Mouse (Mus musculus) liver, embryonic 11.5 days (tissue): Measurements from ENCODE around the gene Greb1. TPM values are rescaled to one million over a fixed set of nuclear protein-coding genes. Genes with fewer than 3 reads are reported as not detected.

ENCODE experiments used
- ATAC-seq: fragments of 200-750 bp; cut with Nextera tagmentation; replicated peaks from 2 replicates; pipeline ENCODE4 v1.8.0; 2017; ENCODE audit warnings: moderate number of reproducible peaks, mild to moderate bottlenecking, moderate TSS enrichment, moderate library complexity; ENCODE audit not compliant: low FRiP score
- DNase-seq: peaks from one replicate; pipeline ENCODE4 v3.0.0-alpha.2; 2017; ENCODE audit warnings: low spot score
- H3K27ac ChIP-seq: fragments of 300-500 bp; sonication (generic); 2 replicates; pipeline ENCODE4 v1.5.1; 2014; ENCODE audit warnings: mild to moderate bottlenecking, low read depth, low read length, control low read depth
- H3K27me3 ChIP-seq: fragments of 300-500 bp; sonication (generic); replicated peaks from 2 replicates; pipeline ENCODE4 v1.6.1; 2014; ENCODE audit warnings: low read length, mixed read lengths; ENCODE audit not compliant: control insufficient read depth, insufficient read depth
- H3K36me3 ChIP-seq: fragments of 300-500 bp; sonication (generic); 2 replicates; pipeline ENCODE4 v1.6.1; 2014; ENCODE audit warnings: mild to moderate bottlenecking, low read length, moderate library complexity, mixed read lengths; ENCODE audit not compliant: control insufficient read depth, insufficient read depth
- H3K4me1 ChIP-seq: fragments of 300-500 bp; sonication (generic); replicated peaks from 2 replicates; pipeline ENCODE4 v1.6.1; 2014; ENCODE audit warnings: low read length, mixed read lengths; ENCODE audit not compliant: control insufficient read depth, insufficient read depth
- H3K4me2 ChIP-seq: fragments of 300-500 bp; sonication (generic); 2 replicates; pipeline ENCODE4 v1.6.1; 2014; ENCODE audit warnings: mild to moderate bottlenecking, control low read depth, moderate library complexity
- H3K4me3 ChIP-seq: fragments of 300-500 bp; sonication (generic); 2 replicates; pipeline ENCODE4 v1.5.1; 2014; ENCODE audit warnings: low read depth, low read length, control low read depth
- H3K9ac ChIP-seq: fragments of 300-500 bp; sonication (generic); 2 replicates; pipeline ENCODE4 v1.6.1; 2014; ENCODE audit warnings: low read depth, low read length, control low read depth
- H3K9me3 ChIP-seq: fragments of 300-500 bp; sonication (generic); 2 replicates; pipeline ENCODE4 v1.6.1; 2016; ENCODE audit warnings: low read length, inconsistent platforms, mixed read lengths; ENCODE audit not compliant: control insufficient read depth
- WGBS: fragments of 180-500 bp; shearing (Covaris S2); extraction: QIAGEN DNeasy Blood & Tissue Kit; methylation state at CpG from one replicate; pipeline ENCODE4 v1.1.7; 2014; 5-methylcytosine and 5-hydroxymethylcytosine counted together
- polyA plus RNA-seq: library from polyadenylated mRNA; unstranded; fragments of >200 nt; fragmentation: Nextera tagmentation; extraction: Ambion mirVana; gene quantifications from 2 replicates; pipeline ENCODE4 v1.2.1, GENCODE M21; 2014

Gene Greb1
- polyA plus RNA-seq, 1 experiment from 2014 or later, result 5.5 TPM

DNA sequence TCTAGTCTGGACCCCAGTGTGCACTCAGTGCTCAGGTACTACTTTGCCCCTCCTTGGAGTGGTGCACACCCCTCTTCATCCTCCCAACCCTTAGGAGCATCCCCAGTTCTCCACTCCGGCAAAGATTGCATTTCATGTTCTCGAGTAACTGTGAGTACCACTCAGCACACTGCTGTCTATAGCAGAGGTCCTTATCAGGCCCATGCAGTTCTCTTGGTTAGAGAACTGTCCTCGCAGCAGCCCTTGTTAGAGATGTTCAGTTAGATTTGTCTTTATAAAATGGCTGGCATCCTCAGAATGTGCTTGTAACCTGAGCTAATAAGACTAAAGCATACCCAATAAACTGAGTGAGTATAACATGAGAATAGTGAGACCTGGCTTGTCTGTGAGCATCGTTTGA is 16.5 kb upstream of the Greb1 start:
- Histone ChIP-seq H3K27me3 (no peaks in the 10 kb centered on the region), H3K4me2 (no peak overlapping the region), H3K4me1 (no peaks in the 10 kb centered on the region; the same call in 1 of the 2 replicates), H3K9me3 (no peaks in the 10 kb centered on the region), H3K27ac (no peak overlapping the region), H3K36me3 (peaks cover 33% of the 10 kb centered on the region), H3K4me3 (no peak overlapping the region), H3K9ac (no peak overlapping the region)
- DNase-seq, result no peak
- ATAC-seq, result 0 out of 2 replicates have a peak, but pooled peaks have one; percentile 47
- 73% methylated on average over 4 of the region's 4 CpGs for WGBS

- no peaks in the 10 kb centered on the region for H3K9me3 ChIP-seq
- peak overlapping the region; percentile 77 for H3K4me3 ChIP-seq
- peaks cover 10% of the 10 kb centered on the region for H3K36me3 ChIP-seq
- peak; percentile 24; the same call in 1 of the 2 replicates for ATAC-seq
- 5% methylated on average over 15 of the region's 15 CpGs for WGBS
- H3K27ac ChIP-seq, result peak overlapping the region; percentile 56; the same call in 1 of the 2 replicates
- H3K9ac ChIP-seq, result peak overlapping the region; percentile 87
- H3K4me2 ChIP-seq, result peak overlapping the region; percentile 90
- peaks cover 5% of the 10 kb centered on the region; the same call in 1 of the 2 replicates for H3K4me1 ChIP-seq
- no peak for DNase-seq
- H3K27me3 ChIP-seq, result peaks cover 18% of the 10 kb centered on the region
These were observed 10.8 kb upstream of the Greb1 start for GRCm38 (mm10) chr12:16811477-16811876.

- peak within 1 kb of the TSS; percentile 90 for H3K4me2 ChIP-seq
- peak; percentile 84 for DNase-seq
- H3K9ac ChIP-seq, result peak within 1 kb of the TSS; percentile 87
- WGBS, result 5% methylated on average over 76 of the region's 81 CpGs
- peaks cover 22% of the 10 kb centered on the region for H3K27me3 ChIP-seq
- H3K36me3 ChIP-seq, result peaks cover 7% of the 10 kb centered on the region; the same call in 1 of the 2 replicates
- no peaks in the 10 kb centered on the region for H3K9me3 ChIP-seq
- H3K4me3 ChIP-seq, result peak within 1 kb of the TSS; percentile 77
- ATAC-seq, result peak; percentile 83
- peaks cover 5% of the 10 kb centered on the region; the same call in 1 of the 2 replicates for H3K4me1 ChIP-seq
- H3K27ac ChIP-seq, result peak within 1 kb of the TSS; percentile 56
These were observed 10.1 kb upstream of the Greb1 start, which contains the start of gene E2f6 for GRCm38 (mm10) chr12:16810525-16811431. Gene E2f6 (plus strand): TSS chr12:16810963.

- 33% methylated on average over 3 of the region's 3 CpGs for WGBS
- Histone ChIP-seq H3K4me2 (no peak overlapping the region), H3K4me3 (no peak overlapping the region), H3K36me3 (no peaks in the 10 kb centered on the region), H3K27ac (no peak overlapping the region), H3K9me3 (no peaks in the 10 kb centered on the region), H3K27me3 (peaks cover 22% of the 10 kb centered on the region), H3K4me1 (peaks cover 5% of the 10 kb centered on the region; the same call in 1 of the 2 replicates), H3K9ac (no peak overlapping the region)
- ATAC-seq (no peak), DNase-seq (no peak)
These were observed 7.4 kb upstream of the Greb1 start for GRCm38 (mm10) chr12:16808045-16808444.

DNA sequence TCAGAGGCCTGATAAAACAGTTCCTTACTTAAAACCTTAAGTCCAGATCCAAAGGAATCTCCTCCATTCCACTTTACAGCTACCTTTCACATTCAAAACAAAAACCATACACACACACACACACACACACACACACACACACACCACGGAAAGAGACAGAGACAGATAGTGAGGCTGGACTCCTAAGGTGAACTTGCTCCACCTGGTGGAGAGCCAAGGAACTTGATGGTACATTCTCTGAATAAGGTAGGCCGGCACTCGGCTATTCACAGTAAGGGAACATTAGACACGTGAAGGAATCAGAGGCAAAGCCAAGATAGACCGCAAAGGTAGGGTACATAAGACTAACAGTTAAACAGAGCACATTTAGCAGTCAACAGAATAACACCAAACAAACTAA is 4.8 kb upstream of the Greb1 start:
- 5% methylated on average over 5 of the region's 5 CpGs for WGBS
- H3K27me3 ChIP-seq, result peaks cover 36% of the 10 kb centered on the region
- ATAC-seq, result peak; percentile 66

DNA sequence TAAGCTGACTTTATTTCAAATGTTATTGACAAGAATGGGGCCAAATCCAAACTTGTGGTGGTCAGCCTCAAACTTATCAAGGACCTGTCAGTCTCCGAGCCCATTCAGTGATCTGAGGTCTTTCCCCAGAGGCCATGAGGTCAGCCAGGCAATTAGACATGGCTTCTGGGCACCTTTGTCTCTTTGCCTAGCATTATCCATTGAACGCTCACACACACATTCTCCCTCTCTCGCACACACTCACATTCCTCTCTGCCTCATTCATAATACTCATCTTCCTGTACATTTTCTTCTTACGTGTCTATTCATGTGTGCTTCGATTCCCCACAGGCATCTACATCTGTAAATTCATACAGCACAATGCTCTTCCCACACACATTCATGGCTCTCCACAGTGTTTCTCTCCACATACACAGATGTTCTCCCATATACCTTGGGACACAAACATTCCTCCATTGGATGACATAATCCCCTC is 3.3 kb upstream of the Greb1 start:
- H3K9me3 ChIP-seq, result no peaks in the 10 kb centered on the region
- H3K27ac ChIP-seq, result no peak overlapping the region
- no peaks in the 10 kb centered on the region for H3K36me3 ChIP-seq
- H3K4me2 ChIP-seq, result no peak overlapping the region
- peaks cover 36% of the 10 kb centered on the region for H3K27me3 ChIP-seq
- no peak overlapping the region for H3K9ac ChIP-seq
- no peaks in the 10 kb centered on the region for H3K4me1 ChIP-seq
- 67% methylated on average over 5 of the region's 5 CpGs for WGBS
- DNase-seq (no peak), ATAC-seq (no peak)
- no peak overlapping the region for H3K4me3 ChIP-seq

More for the DNA sequence above, 4.8 kb upstream of the Greb1 start:
- peak; percentile 47 for DNase-seq
- no peak overlapping the region for H3K9ac ChIP-seq
- no peaks in the 10 kb centered on the region for H3K9me3 ChIP-seq
- H3K36me3 ChIP-seq, result no peaks in the 10 kb centered on the region
- H3K4me1 ChIP-seq, result no peaks in the 10 kb centered on the region
- H3K27ac ChIP-seq, result no peak overlapping the region
- H3K4me3 ChIP-seq, result no peak overlapping the region
- H3K4me2 ChIP-seq, result no peak overlapping the region

DNA sequence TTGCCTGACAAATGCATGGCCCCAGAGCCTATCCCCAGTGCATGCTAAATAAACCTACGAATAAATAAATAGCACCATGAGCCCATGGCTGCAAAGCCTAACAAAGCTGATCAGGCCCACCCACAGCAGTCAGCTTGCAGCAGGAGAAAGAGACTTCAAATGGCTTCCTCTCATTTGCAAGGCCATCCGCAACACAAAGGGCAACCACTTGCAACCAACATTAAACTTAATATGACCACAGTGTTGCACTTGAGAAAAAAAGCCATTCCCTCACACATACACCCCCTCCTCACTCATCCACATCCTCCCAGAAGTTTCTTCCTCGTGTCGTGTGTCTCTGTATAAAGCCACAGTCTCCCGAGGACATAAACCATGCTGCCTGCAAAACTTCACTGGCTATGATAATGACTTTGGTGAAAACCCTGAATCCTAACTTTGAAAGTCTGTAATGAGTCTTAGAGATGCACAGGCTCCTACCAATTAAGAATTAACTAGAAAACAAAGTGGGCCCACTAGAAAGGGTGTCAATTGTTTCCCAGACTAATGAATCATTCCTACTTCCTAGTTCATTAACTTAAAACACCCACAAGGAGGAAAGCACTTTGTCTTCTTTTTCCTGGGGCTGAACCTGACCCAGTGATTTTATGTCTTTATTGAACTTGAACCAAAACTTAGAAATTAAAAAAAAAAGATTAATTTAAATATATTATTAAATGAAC is 2.7 kb upstream of the Greb1 start:
- Histone ChIP-seq H3K4me2 (no peak overlapping the region), H3K9ac (no peak overlapping the region), H3K27ac (no peak overlapping the region), H3K36me3 (no peaks in the 10 kb centered on the region), H3K9me3 (no peaks in the 10 kb centered on the region), H3K4me1 (no peaks in the 10 kb centered on the region), H3K27me3 (peaks cover 37% of the 10 kb centered on the region), H3K4me3 (no peak overlapping the region)
- ATAC-seq, result no peak
- no peak for DNase-seq
- 42% methylated on average over 5 of the region's 5 CpGs for WGBS

- H3K9ac ChIP-seq, result peak overlapping the region; percentile 67; the same call in 1 of the 2 replicates
- WGBS, result 3% methylated on average over 12 of the region's 12 CpGs
- H3K4me2 ChIP-seq, result peak overlapping the region; percentile 80
- no peak for DNase-seq
- peak; percentile 25 for ATAC-seq
- no peaks in the 10 kb centered on the region for H3K9me3 ChIP-seq
- peaks cover 27% of the 10 kb centered on the region for H3K27me3 ChIP-seq
- peak overlapping the region; percentile 59 for H3K4me3 ChIP-seq
- H3K4me1 ChIP-seq, result no peaks in the 10 kb centered on the region
- H3K36me3 ChIP-seq, result no peaks in the 10 kb centered on the region
- no peak overlapping the region for H3K27ac ChIP-seq
These were observed 251 bp upstream of the Greb1 start for GRCm38 (mm10) chr12:16800959-16801315.
